8 mouse cellular contexts compared by ENCODE assay signal in genomic region chr2:130451727-130452090, GRCm38 (mm10). TPM values are rescaled to one million over a fixed set of nuclear protein-coding genes. Genes with fewer than 3 reads are reported as not detected.
DNase-seq lines count a peak whose midpoint lies in the region; ATAC-seq and TF ChIP-seq lines count a peak whose summit lies in the region.

No protein-coding gene starts in this region.

- H3K4me3 ChIP-seq in kidney, postnatal 0 days (replicated peaks; ENCODE audit: low read depth, low read length) = peak overlapping the region; percentile 88
- H3K4me3 ChIP-seq in embryonic facial prominence, embryonic 13.5 days = peak overlapping the region; percentile 76
- H3K4me3 ChIP-seq in hindbrain, embryonic 16.5 days (ENCODE audit: low read length) = peak overlapping the region; percentile 96
- peak overlapping the region; percentile 80 for H3K4me3 ChIP-seq in midbrain, postnatal 0 days (ENCODE audit: low read depth, low read length)

- peaks cover 13% of the 10 kb centered on the region for H3K4me1 ChIP-seq in kidney, postnatal 0 days (replicated peaks; ENCODE audit: insufficient read depth, low read length)
- peaks cover 25% of the 10 kb centered on the region for H3K4me1 ChIP-seq in embryonic facial prominence, embryonic 13.5 days
- peaks cover 27% of the 10 kb centered on the region for H3K4me1 ChIP-seq in hindbrain, embryonic 16.5 days (ENCODE audit: control insufficient read depth, insufficient read depth, low read depth, low read length)
- peaks cover 15% of the 10 kb centered on the region for H3K4me1 ChIP-seq in midbrain, postnatal 0 days (ENCODE audit: insufficient read depth, low read length)

- 42% methylated on average over 3 of the region's 3 CpGs for WGBS in kidney, postnatal 0 days
- WGBS in embryonic facial prominence, embryonic 13.5 days = 69% methylated on average over 3 of the region's 3 CpGs
- WGBS in hindbrain, embryonic 16.5 days = 47% methylated on average over 3 of the region's 3 CpGs
- 59% methylated on average over 3 of the region's 3 CpGs for WGBS in midbrain, postnatal 0 days

- no peak for DNase-seq in kidney, postnatal 0 days (ENCODE audit: low spot score)
- DNase-seq in kidney, adult 8-10 months = no peak
- no peak for DNase-seq in midbrain, postnatal 0 days (ENCODE audit: low spot score)
- DNase-seq in MN1 (ENCODE audit: low spot score) = no peak
- DNase-seq in embryo, embryonic 11 days = no peak

- no peak for ATAC-seq in kidney, postnatal 0 days (replicated peaks; ENCODE audit: low FRiP score, low read depth)
- ATAC-seq in embryonic facial prominence, embryonic 13.5 days (ENCODE audit: insufficient number of reproducible peaks, insufficient read depth, low FRiP score, low TSS enrichment, low read depth) = no peak
- ATAC-seq in hindbrain, embryonic 16.5 days = no peak
- no peak for ATAC-seq in midbrain, postnatal 0 days (ENCODE audit: low FRiP score)
- ATAC-seq in CD4-positive, CD25-positive, alpha-beta regulatory T cell, adult 4 months = no peak

- no peaks in the 10 kb centered on the region for H3K36me3 ChIP-seq in kidney, postnatal 0 days (ENCODE audit: insufficient read depth, low read length)
- H3K36me3 ChIP-seq in embryonic facial prominence, embryonic 13.5 days = no peaks in the 10 kb centered on the region
- no peaks in the 10 kb centered on the region for H3K36me3 ChIP-seq in hindbrain, embryonic 16.5 days (ENCODE audit: control insufficient read depth, insufficient read depth, low read length)
- no peaks in the 10 kb centered on the region for H3K36me3 ChIP-seq in midbrain, postnatal 0 days (ENCODE audit: insufficient read depth, low read length)

- H3K9ac ChIP-seq in kidney, postnatal 0 days (ENCODE audit: low read depth, low read length) = no peak overlapping the region
- H3K9ac ChIP-seq in embryonic facial prominence, embryonic 13.5 days = 0 out of 2 replicates have a peak overlapping the region, but pooled peaks have one; percentile 86
- peak overlapping the region; percentile 44 for H3K9ac ChIP-seq in hindbrain, embryonic 16.5 days (ENCODE audit: low read depth, low read length)
- H3K9ac ChIP-seq in midbrain, postnatal 0 days (replicated peaks; ENCODE audit: low read length, poor library complexity, severe bottlenecking) = 0 out of 2 replicates have a peak overlapping the region, but pooled peaks have one; percentile 2

- H3K27ac ChIP-seq in kidney, postnatal 0 days = no peak overlapping the region
- no peak overlapping the region for H3K27ac ChIP-seq in embryonic facial prominence, embryonic 13.5 days
- no peak overlapping the region for H3K27ac ChIP-seq in hindbrain, embryonic 16.5 days (ENCODE audit: low read depth, low read length)
- no peak overlapping the region for H3K27ac ChIP-seq in midbrain, postnatal 0 days (ENCODE audit: low read depth, low read length)

- no peak for TF ChIP-seq CTCF in kidney, postnatal 0 days (IDR thresholded peaks at IDR 0.05; ENCODE audit: low read depth)
- TF ChIP-seq CTCF in midbrain, postnatal 0 days (IDR thresholded peaks at IDR 0.05) = no peak

- no peaks in the 10 kb centered on the region for H3K27me3 ChIP-seq in kidney, postnatal 0 days (ENCODE audit: insufficient read depth, low read length)
- H3K27me3 ChIP-seq in embryonic facial prominence, embryonic 13.5 days = peaks cover 7% of the 10 kb centered on the region
- no peaks in the 10 kb centered on the region for H3K27me3 ChIP-seq in hindbrain, embryonic 16.5 days (replicated peaks; ENCODE audit: control insufficient read depth, insufficient read depth, low read length)
- no peaks in the 10 kb centered on the region for H3K27me3 ChIP-seq in midbrain, postnatal 0 days (ENCODE audit: insufficient read depth, low read length)

- no peaks in the 10 kb centered on the region for H3K9me3 ChIP-seq in kidney, postnatal 0 days (replicated peaks; ENCODE audit: low read length)
- H3K9me3 ChIP-seq in embryonic facial prominence, embryonic 13.5 days = no peaks in the 10 kb centered on the region
- H3K9me3 ChIP-seq in hindbrain, embryonic 16.5 days (ENCODE audit: control insufficient read depth, low read length) = no peaks in the 10 kb centered on the region
- no peaks in the 10 kb centered on the region for H3K9me3 ChIP-seq in midbrain, postnatal 0 days (ENCODE audit: low read length)

- H3K4me2 ChIP-seq in kidney, postnatal 0 days (ENCODE audit: low read length) = peak overlapping the region; percentile 93
- H3K4me2 ChIP-seq in embryonic facial prominence, embryonic 13.5 days = peak overlapping the region; percentile 81
- peak overlapping the region; percentile 82 for H3K4me2 ChIP-seq in hindbrain, embryonic 16.5 days (ENCODE audit: low read length)
- peak overlapping the region; percentile 75 for H3K4me2 ChIP-seq in midbrain, postnatal 0 days (ENCODE audit: low read depth, low read length, poor library complexity, severe bottlenecking)

RNA-seq across cellular contexts. Expression of gene Ptpra, which starts 1.6 kb away (rescaled TPM):
- polyA plus RNA-seq in kidney, postnatal 0 days (2015; fragmentation: Nextera tagmentation; extraction: Ambion mirVana) = 72.9 and 80.3 TPM in 2 replicates
- polyA plus RNA-seq in embryonic facial prominence, embryonic 13.5 days (2015; fragmentation: Nextera tagmentation; extraction: Ambion mirVana) = 113 and 114 TPM in 2 replicates
- 134 and 144 TPM in 2 replicates for polyA plus RNA-seq in hindbrain, embryonic 16.5 days (2015; fragmentation: Nextera tagmentation; extraction: Ambion mirVana)
- total RNA-seq in midbrain, postnatal 0 days (2014; rRNA removed) = 120 and 147 TPM in 2 replicates
- 139 and 144 TPM in 2 replicates for polyA plus RNA-seq in midbrain, postnatal 0 days (2015; fragmentation: Nextera tagmentation; extraction: Ambion mirVana)
- polyA plus RNA-seq in CD4-positive, CD25-positive, alpha-beta regulatory T cell, adult 4 months (2017; shearing (Covaris generic)) = 10 to 100 TPM; 62.5 to 63.1 TPM

RNA-seq across cellular contexts. Expression of gene Pced1a, which starts 27.2 kb away (rescaled TPM):
- 12.1 and 13.0 TPM in 2 replicates for polyA plus RNA-seq in kidney, postnatal 0 days (2015; fragmentation: Nextera tagmentation; extraction: Ambion mirVana)
- polyA plus RNA-seq in embryonic facial prominence, embryonic 13.5 days (2015; fragmentation: Nextera tagmentation; extraction: Ambion mirVana) = 15.5 and 16.3 TPM in 2 replicates
- polyA plus RNA-seq in hindbrain, embryonic 16.5 days (2015; fragmentation: Nextera tagmentation; extraction: Ambion mirVana) = 15.2 and 15.4 TPM in 2 replicates
- total RNA-seq in midbrain, postnatal 0 days (2014; rRNA removed) = 27.5 and 28.8 TPM in 2 replicates
- polyA plus RNA-seq in midbrain, postnatal 0 days (2015; fragmentation: Nextera tagmentation; extraction: Ambion mirVana) = 12.0 and 12.3 TPM in 2 replicates
- 10 to 100 TPM; 10.1 to 17.8 TPM for polyA plus RNA-seq in CD4-positive, CD25-positive, alpha-beta regulatory T cell, adult 4 months (2017; shearing (Covaris generic))

RNA-seq across cellular contexts. Expression of gene Vps16, which starts 27.6 kb away (rescaled TPM):
- 64.6 and 68.6 TPM in 2 replicates for polyA plus RNA-seq in kidney, postnatal 0 days (2015; fragmentation: Nextera tagmentation; extraction: Ambion mirVana)
- 105 and 108 TPM in 2 replicates for polyA plus RNA-seq in embryonic facial prominence, embryonic 13.5 days (2015; fragmentation: Nextera tagmentation; extraction: Ambion mirVana)
- 104 and 105 TPM in 2 replicates for polyA plus RNA-seq in hindbrain, embryonic 16.5 days (2015; fragmentation: Nextera tagmentation; extraction: Ambion mirVana)
- total RNA-seq in midbrain, postnatal 0 days (2014; rRNA removed) = 81.2 and 83.6 TPM in 2 replicates
- polyA plus RNA-seq in midbrain, postnatal 0 days (2015; fragmentation: Nextera tagmentation; extraction: Ambion mirVana) = 86.6 and 89.9 TPM in 2 replicates
- 100 to 1,000 TPM; 243 to 271 TPM for polyA plus RNA-seq in CD4-positive, CD25-positive, alpha-beta regulatory T cell, adult 4 months (2017; shearing (Covaris generic))

RNA-seq across cellular contexts. Expression of gene Tmem239, which starts 45.4 kb away (rescaled TPM):
- not detected in 2 replicates for polyA plus RNA-seq in kidney, postnatal 0 days (2015; fragmentation: Nextera tagmentation; extraction: Ambion mirVana)
- 0.32 TPM in 1 of 2 replicates, not detected in the other for polyA plus RNA-seq in embryonic facial prominence, embryonic 13.5 days (2015; fragmentation: Nextera tagmentation; extraction: Ambion mirVana)
- polyA plus RNA-seq in hindbrain, embryonic 16.5 days (2015; fragmentation: Nextera tagmentation; extraction: Ambion mirVana) = 0.12 and 0.28 TPM in 2 replicates
- not detected in 2 replicates for total RNA-seq in midbrain, postnatal 0 days (2014; rRNA removed)
- 0.12 TPM in 1 of 2 replicates, not detected in the other for polyA plus RNA-seq in midbrain, postnatal 0 days (2015; fragmentation: Nextera tagmentation; extraction: Ambion mirVana)
- not detected for polyA plus RNA-seq in CD4-positive, CD25-positive, alpha-beta regulatory T cell, adult 4 months (2017; shearing (Covaris generic))

RNA-seq across cellular contexts. Expression of gene 1700020A23Rik, which starts 46.6 kb away (rescaled TPM):
- not detected in 2 replicates for polyA plus RNA-seq in kidney, postnatal 0 days (2015; fragmentation: Nextera tagmentation; extraction: Ambion mirVana)
- polyA plus RNA-seq in embryonic facial prominence, embryonic 13.5 days (2015; fragmentation: Nextera tagmentation; extraction: Ambion mirVana) = not detected in 2 replicates
- polyA plus RNA-seq in hindbrain, embryonic 16.5 days (2015; fragmentation: Nextera tagmentation; extraction: Ambion mirVana) = 0.30 and 0.59 TPM in 2 replicates
- not detected in 2 replicates for total RNA-seq in midbrain, postnatal 0 days (2014; rRNA removed)
- 0.93 TPM in 1 of 2 replicates, not detected in the other for polyA plus RNA-seq in midbrain, postnatal 0 days (2015; fragmentation: Nextera tagmentation; extraction: Ambion mirVana)
- polyA plus RNA-seq in CD4-positive, CD25-positive, alpha-beta regulatory T cell, adult 4 months (2017; shearing (Covaris generic)) = not detected
